Mouse (Mus musculus) cortical plate, adult 2 months (tissue): Measurements from ENCODE around the gene Ror1.

Experiments
- CTCF ChIP-seq: fragments of 200-500 bp; IDR thresholded peaks from 2 replicates; pipeline ENCODE4 v1.5.1; 2011; ENCODE audit warnings: mild to moderate bottlenecking, control low read depth, low read length; ENCODE audit not compliant: insufficient read depth; ENCODE audit errors: extremely low read depth
- POLR2A ChIP-seq: fragments of 200-500 bp; IDR thresholded peaks from 2 replicates; pipeline ENCODE4 v1.6.1; 2011; ENCODE audit warnings: mild to moderate bottlenecking, low read length, control low read depth; ENCODE audit not compliant: insufficient read depth; ENCODE audit errors: extremely low read depth

DNA sequence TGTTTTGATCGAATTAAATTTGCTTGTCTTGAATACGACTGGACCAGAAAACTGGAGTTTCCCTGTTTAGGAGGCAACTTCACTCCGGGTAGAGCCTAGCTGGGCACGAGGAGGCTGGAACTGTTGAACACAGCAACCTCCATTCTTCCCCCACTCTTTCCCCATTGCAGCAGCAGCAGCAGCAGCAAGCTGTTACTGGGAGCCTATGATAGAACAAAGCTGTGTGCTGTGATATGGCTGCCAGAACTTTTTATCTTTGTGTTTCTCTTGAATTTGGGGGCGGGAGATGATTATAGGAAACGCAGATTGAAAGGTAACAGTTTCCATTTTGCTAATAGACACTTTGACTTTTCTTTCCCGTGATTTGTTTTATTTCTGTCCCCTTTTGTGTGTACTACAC, 70.2 kb downstream of the Ror1 start:
- TF ChIP-seq CTCF: no peak
- no peak for TF ChIP-seq POLR2A
